Mouse (Mus musculus) left cerebral cortex, postnatal 25 days (tissue): ENCODE data around the gene Phf21a. TPM values are rescaled to one million over a fixed set of nuclear protein-coding genes. Genes with fewer than 3 reads are reported as not detected.

ENCODE experiments used
- DNase-seq, 2 experiments: peaks; one replicate each; pipeline ENCODE4 v3.0.0; 2022; ENCODE audit warnings: low spot score in 2 of 2, mixed read lengths in 1 of 2
- intact Hi-C: fragments of 180-260 bp; cut with DNase I; formaldehyde crosslinking; loops from one replicate; pipeline ENCODE4 v1.15.1; 2025
- total RNA-seq, 2 experiments: library from RNA; stranded (reverse); gene quantifications; 2 replicates each; pipeline ENCODE4 v1.2.3; 2021

Phf21a gene
- total RNA-seq, 2 experiments from 2014 or later: 98.0 to 109 TPM

DNA sequence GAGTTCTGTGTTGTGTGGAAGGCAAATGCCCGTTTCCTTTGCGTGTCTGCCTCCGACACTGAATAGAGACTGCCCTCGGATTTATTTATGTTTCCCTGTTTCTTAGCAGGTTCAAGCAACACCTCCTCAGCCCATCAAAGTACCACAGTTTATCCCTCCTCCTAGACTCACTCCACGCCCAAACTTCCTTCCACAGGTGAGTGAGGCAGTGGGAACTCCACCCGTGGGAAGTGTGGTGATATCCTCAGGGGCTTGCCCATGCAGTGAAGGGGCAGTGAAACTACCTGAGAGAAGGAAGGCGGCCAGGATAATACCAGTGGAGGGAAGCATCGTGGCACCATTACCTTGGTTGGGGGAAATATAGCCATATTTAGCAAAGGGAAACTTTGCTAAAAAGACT lies 235.3 kb downstream of the Phf21a start:
- intact Hi-C loops: no loop called here
- DNase-seq: no peak

DNA sequence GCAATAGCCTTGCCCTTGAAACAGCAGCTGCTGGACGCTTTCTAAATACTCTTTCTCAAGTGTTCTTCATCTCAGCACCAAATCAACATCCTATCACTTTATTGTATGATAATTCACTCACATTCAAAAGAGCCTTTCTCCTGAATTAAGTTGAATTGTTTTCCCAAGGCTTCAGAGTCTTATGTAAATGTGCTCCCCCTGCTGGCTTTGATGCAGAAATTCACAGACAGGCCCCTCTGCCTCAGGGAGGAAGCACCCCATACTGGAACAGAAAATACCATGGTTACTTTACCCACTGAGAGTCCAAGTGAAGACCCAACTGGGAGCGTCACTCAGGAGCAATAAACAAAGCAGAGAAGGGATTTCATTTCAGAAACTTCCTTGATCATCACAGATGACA lies 237.9 kb downstream of the Phf21a start:
- peak; percentile 42 to 63 for DNase-seq
- intact Hi-C loops: loop anchor here (2.0 to 10.0 kb wide), 2 partner anchors 34 to 336 kb away; no protein-coding TSS in a partner anchor

DNA sequence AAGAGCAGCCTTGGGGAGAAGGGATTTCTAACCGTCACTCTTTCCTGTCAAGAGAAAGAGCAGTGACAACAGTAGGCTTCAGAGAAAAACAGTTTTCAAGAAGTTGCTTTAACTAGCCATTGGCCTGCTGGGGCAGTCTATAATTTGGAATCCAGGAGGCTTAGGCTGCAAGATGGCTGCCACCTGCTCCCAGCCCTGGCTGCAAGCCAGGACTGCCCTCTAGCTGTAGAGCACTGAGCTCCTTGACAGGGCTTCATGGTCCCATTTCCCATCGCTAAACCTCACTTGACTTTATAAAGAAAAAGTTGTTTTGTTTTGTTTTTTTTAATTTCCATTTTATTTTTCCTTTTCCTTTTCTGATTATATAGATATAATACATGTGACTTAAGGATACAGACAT lies 238.5 kb downstream of the Phf21a start:
- intact Hi-C loops: loop anchor here (2.0 to 10.0 kb wide), 2 partner anchors 35 to 337 kb away; no protein-coding TSS in a partner anchor
- DNase-seq: no peak

DNA sequence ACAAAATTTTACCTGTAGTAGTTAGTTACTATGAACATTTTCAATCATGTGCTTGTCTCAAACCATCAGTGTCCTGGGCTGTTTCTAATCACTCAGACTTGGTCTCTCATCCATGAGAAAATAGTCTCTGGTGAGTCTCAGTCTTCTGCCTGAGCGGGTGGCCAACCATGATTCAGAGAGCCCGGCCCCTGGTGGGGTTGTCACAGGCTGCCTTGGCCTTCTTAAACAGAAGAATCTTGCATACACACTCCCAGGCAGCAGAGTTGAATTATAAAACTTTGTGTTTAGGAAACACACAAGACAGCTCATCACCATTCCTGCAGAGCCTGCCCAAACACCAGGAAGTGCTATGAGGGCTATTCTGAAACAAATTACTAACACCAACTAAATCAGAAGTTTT lies 239.0 kb downstream of the Phf21a start:
- no peak for DNase-seq
- intact Hi-C loops: loop anchor here (2.0 to 10.0 kb wide), 2 partner anchors 35 to 337 kb away; no protein-coding TSS in a partner anchor

DNA sequence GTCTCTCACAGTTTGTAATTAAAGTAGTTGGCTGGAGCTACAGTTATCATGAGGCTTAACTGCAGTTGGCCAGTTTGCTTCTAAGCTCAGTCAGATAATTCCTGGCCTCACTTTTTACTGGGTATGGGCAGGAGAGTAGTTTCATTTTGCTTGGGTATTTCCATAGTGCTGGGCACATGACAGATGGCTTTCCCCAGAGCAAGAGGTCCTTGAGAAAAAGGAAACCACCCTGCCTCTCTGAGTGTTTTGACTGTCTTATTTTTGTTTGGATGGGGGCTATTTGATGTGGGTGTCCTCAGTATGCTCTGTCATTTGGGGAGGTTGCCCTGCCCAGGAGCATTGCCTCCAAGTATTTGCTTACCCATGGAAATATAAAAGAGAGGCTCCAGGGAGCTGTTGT lies 249.5 kb downstream of the Phf21a start:
- intact Hi-C loops: no loop called here
- DNase-seq: no peak

DNA sequence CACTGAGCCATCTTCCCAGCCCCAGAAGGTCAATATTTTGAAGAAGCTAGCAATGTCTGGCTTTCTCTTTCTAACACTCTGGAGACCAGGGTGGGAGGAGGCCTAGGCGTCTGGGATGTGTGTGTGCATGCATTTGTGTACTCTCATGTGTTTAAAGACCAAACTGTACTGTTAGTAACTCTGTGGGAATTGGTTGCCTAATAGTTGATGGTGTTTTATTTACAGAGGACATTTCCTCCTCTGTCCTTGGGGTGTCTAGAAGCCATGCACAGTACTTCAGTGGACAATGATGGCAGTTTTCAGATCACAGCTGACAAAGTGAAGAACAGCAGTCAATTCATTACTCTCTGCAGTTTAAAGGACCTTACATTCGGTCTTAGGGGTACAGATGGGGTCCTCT lies 254.3 kb downstream of the Phf21a start:
- intact Hi-C loops: no loop called here
- DNase-seq: no peak

DNA sequence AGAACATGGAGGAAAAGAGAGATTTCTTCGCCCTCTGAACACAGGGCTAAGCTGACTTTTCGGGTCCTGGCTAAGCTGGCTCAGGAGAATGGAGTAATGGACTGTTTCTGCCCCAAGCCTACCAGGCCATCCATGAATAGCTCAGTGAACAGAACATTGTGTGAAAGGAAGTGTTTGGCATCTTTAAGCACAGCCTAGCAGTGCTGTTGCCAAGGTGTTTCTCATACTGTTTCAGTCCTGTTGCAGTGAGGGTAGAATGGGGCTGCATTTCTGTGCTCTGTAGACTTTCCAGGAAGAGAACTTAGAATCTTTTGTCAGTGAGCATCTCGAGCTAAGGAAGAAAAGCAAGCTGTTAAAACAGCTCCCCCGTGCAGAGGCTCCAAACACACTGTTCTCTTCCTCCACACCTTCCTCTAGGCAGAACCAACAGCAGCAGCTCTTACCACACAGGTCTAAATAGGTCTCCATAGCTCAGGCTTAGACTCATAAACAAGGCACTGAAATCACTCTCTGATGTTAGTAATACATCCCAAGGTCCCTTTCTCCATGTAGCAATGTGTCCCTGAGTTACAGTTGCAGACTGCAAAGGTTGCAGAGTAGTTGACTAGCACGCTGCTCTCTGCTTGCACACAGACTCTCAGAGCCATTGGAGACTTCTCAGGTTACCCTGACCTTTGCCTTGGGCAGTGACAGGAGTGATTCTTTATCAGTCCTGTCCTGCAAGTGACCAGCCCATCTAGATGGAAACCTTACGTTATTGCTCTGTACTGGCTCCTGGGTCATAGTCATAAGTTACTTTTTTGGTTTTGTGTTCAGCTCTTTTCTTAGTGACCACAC lies 256.9 kb downstream of the Phf21a start:
- no peak for DNase-seq
- intact Hi-C loops: no loop called here

DNA sequence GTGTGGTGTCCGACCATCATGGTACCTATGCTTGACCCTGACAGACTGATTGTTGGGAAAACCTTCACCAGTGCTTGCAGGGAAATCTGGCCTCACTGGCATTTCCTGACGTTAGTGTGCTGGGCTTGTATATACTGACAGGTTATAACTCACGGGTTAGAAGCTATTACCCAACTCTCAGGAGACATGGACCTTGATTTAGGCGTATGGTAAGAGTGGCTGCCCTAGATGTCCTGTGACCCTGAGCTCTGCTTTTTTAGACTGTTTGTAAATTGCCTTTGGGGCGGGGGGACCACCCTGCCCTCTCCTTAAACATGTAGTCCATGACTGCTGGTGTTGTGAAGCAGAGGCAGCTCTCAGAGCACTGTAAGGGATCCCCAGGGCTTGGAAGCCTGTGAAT lies 257.8 kb downstream of the Phf21a start:
- DNase-seq: no peak
- intact Hi-C loops: no loop called here

DNA sequence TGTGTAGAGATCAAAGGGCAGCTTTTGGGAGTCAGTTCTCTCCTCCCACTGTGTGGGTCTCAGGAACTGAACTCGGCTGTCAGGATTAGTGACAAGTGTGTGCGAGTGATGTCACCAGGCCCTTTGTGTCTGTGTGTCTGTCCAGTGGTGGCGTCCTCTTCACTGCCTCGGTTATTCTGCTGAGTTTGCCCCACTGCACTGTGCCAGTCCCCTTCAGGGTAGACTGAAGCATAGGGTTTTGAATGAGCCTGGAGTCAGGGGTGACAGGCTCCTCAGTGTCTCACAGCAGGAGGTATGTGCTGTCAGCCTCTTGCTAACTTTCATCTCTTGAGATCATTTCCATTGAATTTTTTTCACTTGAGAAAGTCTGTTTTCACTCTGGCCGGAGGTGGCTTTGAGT lies 260.5 kb downstream of the Phf21a start:
- intact Hi-C loops: no loop called here

DNA sequence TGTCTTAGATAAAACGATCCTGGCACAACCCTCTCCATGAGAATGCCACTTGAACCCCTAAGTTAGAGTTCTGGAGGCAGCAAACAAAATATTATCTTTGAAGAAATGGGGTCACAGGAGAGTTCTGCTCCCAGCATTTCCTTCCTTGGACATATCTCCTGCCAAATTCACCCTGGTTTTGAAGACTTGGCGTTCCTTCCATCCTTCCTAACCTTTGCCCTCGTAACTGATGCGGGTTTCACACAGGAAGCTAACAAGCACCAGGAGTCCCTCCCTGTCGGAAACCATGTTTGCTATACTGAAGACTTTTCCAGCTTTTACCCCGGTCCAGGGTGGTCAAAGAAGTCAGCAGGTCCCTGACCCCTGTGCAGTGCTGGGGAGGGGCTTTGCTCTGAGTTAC lies 261.3 kb downstream of the Phf21a start:
- no peak for DNase-seq
- intact Hi-C loops: no loop called here

More for the DNA sequence above, 260.5 kb downstream of the Phf21a start:
- DNase-seq: no peak

DNA sequence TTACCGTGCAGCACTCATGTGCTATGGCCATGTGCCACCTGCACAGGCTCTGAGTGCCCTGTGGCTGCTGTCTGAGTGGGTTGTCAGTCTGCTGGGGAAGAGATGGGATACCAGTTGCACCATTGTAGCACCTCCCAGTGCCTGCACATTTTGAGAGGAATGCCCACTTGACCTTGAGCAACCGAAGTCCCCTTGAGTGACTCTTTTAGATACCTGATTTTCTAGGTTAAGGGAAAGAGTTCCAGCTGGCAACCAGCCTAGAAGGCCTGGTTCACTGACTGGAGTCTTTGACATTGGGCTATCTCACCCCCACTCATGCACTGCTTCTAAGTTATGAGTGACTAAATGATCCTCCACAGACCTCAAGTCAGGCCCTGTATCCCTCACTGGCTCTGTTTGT lies 266.4 kb downstream of the Phf21a start:
- intact Hi-C loops: no loop called here
- no peak for DNase-seq

DNA sequence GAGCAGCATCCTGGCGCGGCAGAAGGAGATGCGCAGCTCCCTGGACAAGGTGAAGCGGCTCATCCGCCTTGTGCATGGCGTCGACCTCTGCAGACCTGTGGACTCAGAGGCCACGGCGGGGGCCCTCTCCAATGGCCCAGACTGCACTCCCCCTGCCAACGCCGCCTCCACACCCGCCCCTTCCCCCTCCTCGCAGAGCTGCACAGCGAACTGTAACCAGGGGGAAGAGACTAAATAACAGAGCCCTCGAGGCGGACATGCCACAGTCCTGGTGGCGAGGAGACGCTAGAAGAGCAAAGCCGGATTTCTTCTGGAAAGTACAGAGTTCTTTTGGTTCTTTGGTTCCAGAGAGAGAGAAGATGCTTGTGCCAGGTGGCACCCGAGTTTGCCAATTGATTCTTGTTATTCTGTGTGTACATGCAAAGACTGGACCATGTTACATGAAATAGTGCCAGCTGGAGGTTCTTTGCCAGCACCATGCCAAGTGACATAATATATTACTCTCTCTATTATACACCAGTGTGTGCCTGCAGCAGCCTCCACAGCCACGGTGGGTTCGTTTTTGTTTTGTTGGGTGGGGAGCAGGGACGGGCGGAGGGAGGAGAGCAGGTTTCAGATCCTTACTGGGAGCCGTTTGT lies 267.4 kb downstream of the Phf21a start:
- intact Hi-C loops: no loop called here
- no peak for DNase-seq

DNA sequence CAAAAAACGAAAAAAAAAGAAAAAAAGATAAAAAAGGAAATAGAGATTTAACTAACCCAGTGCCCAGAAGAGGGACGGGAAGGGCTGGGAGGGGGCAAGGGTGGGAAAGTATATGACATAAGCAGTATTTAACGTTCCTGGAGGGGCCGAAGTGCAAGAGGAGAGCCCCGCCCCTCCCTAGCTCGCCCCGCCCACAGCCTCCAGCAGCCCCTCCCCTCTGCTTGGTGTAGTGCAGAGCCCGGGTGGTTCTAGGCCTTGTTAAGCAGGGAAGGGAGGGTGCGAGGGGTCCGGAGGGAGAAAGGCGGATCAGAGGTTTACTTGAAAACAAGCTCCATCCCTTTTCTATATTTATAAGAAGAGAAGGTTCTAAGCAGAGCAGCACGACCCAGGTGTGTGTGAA lies 268.0 kb downstream of the Phf21a start:
- DNase-seq: no peak
- intact Hi-C loops: no loop called here

DNA sequence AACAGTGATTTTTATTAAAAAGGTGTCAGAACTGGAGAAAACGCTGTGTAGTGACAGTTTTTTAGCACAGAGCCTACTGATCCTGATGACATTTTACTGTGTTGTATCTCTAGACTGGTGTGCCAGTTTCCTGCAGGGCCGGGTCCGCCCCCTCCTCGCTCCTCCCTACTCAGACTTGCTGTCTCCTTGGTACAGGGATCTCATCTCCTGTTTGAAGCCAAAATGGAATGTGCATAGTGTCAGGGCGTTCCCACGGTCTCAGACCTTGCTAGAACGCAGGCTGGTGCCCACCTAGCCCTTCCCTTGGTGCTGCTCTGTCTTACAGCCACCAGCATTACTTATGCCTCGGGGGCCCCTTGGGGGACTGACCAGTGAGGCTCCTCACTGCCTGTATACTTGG lies 268.9 kb downstream of the Phf21a start:
- intact Hi-C loops: no loop called here
- DNase-seq: no peak

DNA sequence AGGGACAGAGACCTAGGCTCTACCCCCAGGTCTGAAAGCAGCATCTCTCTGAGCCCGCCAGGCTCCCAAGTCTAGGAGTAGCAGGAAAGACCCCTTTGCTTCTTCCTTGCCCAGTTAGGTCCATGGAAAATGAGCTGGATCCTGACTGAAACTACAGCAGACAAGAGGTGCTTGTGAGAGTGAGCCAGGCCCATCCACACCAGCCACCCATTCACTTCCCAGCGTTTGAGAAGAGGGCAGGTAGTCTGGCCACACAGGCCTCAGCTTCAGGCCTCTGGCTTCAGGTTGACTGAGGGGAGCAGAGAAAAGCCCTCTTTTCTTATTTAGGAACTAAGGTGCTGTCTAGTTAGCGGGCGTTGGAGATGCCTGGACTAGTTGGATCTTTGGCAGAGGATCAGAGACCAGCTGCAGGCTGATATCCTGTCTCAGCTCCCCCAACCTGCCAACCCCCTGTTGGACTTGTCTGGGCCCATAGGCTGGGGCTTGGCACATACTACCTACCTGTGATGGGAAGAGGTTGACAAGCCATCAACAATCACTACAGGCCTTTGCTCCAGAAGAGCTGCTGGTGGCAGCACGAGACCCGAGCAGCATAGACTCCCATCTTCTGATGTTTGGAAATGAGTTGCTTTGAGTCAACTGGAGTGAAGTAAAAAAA lies 269.8 kb downstream of the Phf21a start:
- DNase-seq: no peak
- intact Hi-C loops: no loop called here

DNA sequence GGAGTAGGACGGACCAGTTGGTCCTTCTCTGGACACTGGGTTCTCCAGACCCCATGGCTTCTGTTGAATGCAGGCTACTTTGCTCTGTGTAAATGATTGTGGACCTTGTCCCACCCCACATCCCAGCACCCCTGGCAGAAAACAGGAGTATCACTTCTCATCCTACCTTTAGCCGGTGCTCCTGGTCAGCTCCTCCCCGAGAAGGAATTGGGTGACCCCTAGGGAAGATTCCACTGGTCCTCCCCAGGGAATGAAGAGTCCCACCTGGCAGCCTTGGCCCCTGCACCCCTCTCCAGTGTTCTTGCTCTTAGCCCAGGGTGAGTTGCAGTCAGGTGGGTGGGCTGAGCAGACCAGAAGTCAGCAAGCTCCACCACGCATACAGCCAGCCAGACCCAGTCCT lies 271.2 kb downstream of the Phf21a start:
- intact Hi-C loops: no loop called here
- DNase-seq: no peak

DNA sequence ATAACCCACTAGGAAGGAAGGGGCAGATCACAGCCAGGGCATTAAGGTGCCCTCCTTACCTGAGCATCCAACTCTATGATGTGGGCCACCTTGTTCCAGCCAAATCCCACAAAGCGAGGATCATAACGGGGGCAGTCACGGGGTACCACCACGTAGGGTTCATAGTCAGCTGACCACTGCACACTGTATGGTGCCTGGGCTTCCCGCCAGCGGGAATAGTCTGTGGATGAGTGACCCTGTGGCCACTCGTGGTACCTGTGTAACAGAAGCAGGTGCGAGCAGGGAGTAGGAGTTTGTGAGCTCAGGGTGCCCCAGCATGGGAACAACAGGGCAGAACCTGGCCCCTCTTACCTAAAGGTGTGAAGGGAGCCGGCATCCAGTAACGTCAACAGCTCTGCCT lies 272.7 kb downstream of the Phf21a start:
- intact Hi-C loops: no loop called here
- no peak for DNase-seq

DNA sequence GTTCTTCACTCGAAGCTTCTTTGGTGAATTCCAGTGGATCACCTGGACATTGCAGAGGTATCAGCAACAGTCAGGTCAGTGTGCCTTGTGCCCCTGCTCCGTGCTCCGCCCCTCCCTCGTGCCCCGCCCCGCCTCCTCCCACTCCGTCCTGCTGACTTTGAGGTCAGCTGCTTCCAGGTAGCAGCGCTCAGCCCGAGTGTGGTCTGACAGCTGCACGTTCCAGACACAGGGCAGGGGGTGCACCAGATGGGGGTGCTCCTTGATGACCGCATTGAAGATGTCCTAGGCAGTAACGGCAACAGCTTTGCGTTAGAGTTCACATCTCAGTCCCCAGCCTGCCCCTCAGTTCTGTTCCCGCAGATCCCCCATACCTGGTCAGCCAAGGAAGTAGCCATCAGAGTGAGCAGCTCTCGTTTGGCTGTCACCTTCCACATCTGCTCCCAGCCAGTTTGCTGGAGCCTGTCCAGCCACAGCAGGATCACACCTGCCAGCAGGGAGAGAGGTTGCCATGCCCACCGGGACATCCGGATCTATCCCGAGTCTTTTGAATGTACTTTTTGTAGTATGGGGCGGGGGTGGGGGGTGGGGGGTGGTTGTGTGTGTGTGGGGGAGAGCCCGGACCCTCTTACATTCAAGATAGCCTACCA lies 274.6 kb downstream of the Phf21a start:
- DNase-seq: no peak
- intact Hi-C loops: no loop called here

DNA sequence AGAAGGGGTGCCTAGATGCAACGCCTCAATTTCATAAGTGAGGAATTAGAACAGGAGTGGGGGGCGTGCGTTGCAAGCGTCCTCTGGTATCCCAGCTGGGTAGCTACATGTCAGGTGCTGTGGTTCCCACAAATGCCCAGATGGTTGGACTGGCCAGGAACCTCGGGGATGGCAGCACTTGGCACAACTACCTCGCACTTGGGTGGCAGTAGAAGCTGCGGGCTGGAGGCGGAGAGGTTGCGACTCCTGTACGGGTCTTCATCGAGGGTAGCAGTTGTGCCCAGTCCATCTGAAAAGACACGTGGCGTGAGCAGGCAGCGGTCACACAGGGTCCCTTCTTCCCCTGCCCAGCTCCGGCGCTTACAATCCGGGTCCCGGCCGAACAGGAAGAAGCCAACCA lies 277.5 kb downstream of the Phf21a start:
- no peak for DNase-seq
- intact Hi-C loops: no loop called here
